Mouse (Mus musculus) kidney, adult 2 months (tissue): ENCODE data around the gene Glrx3. TPM values are rescaled to one million over a fixed set of nuclear protein-coding genes. Genes with fewer than 3 reads are reported as not detected.

Experiments used
- DNase-seq: peaks from one replicate; pipeline ENCODE4 v3.0.0; 2021
- H3K27ac ChIP-seq: fragments of 200-500 bp; 2 replicates; pipeline ENCODE4 v1.5.1; 2012; ENCODE audit warnings: low read depth, low read length, control low read depth, inconsistent platforms; ENCODE audit not compliant: insufficient read depth
- H3K27me3 ChIP-seq: fragments of 200-500 bp; replicated peaks from 2 replicates; pipeline ENCODE4 v1.6.1; 2012; ENCODE audit warnings: mild to moderate bottlenecking, moderate library complexity, low read length, inconsistent platforms; ENCODE audit not compliant: control insufficient read depth, insufficient read depth
- H3K36me3 ChIP-seq: fragments of 200-500 bp; 2 replicates; pipeline ENCODE4 v1.6.1; 2012; ENCODE audit warnings: mild to moderate bottlenecking, moderate library complexity, low read length, inconsistent platforms; ENCODE audit not compliant: control insufficient read depth, insufficient read depth
- H3K4me1 ChIP-seq: fragments of 200-500 bp; 2 replicates; pipeline ENCODE4 v1.6.1; 2011; ENCODE audit warnings: low read length; ENCODE audit not compliant: control insufficient read depth, insufficient read depth
- H3K4me3 ChIP-seq: fragments of 200-500 bp; 2 replicates; pipeline ENCODE4 v1.5.1; 2011; ENCODE audit warnings: mild to moderate bottlenecking, low read depth, low read length, control low read depth; ENCODE audit not compliant: insufficient read depth
- CTCF ChIP-seq: fragments of 200-500 bp; conservative IDR thresholded peaks from 2 replicates; pipeline ENCODE4 v1.5.1; 2011; ENCODE audit warnings: low read depth, mild to moderate bottlenecking, control low read depth, low read length, moderate library complexity, mixed read lengths; ENCODE audit not compliant: insufficient read depth, insufficient read length
- POLR2A ChIP-seq: fragments of 200-500 bp; IDR thresholded peaks from one replicate; pipeline ENCODE4 v1.6.1; 2011; ENCODE audit warnings: low read depth, low read length, control low read depth
- WGBS: fragments of 180-500 bp; shearing (Covaris S2); methylation state at CpG from one replicate; pipeline ENCODE4 v1.1.7; 2018; 5-methylcytosine and 5-hydroxymethylcytosine counted together
- polyA plus RNA-seq: library from polyadenylated mRNA; depleted of rRNA; stranded (reverse); fragments of >200 nt; gene quantifications from 2 replicates; pipeline ENCODE4 v1.2.3, GENCODE M21; 2012

Gene Glrx3
- polyA plus RNA-seq, 1 experiment = 101 TPM

- Histone ChIP-seq H3K4me1 (no peaks in the 10 kb centered on the region), H3K4me3 (peak within 1 kb of the TSS; percentile 71), H3K27me3 (no peaks in the 10 kb centered on the region), H3K36me3 (no peaks in the 10 kb centered on the region), H3K27ac (peak within 1 kb of the TSS; percentile 89)
- peak; percentile 98 for DNase-seq
- TF ChIP-seq CTCF = no peak
- TF ChIP-seq POLR2A = no peak
- under 1% methylated on average over 63 of the region's 63 CpGs for WGBS
Measured at GRCm38 (mm10) chr7:137410337-137411197, 26.8 kb upstream of the Glrx3 start, which contains the start of gene 9430038I01Rik. Gene 9430038I01Rik (minus strand): TSS chr7:137410762.

- 71% methylated on average over 8 of the region's 8 CpGs for WGBS
- TF ChIP-seq POLR2A = no peak
- TF ChIP-seq CTCF = no peak
- H3K4me1 ChIP-seq = no peaks in the 10 kb centered on the region
- no peaks in the 10 kb centered on the region for H3K36me3 ChIP-seq
- no peak for DNase-seq
- H3K27me3 ChIP-seq = no peaks in the 10 kb centered on the region
- H3K4me3 ChIP-seq = no peak overlapping the region
- H3K27ac ChIP-seq = no peak overlapping the region
Measured at GRCm38 (mm10) chr7:137414710-137415109, 22.7 kb upstream of the Glrx3 start.

GRCm38 (mm10) chr7:137420550-137420949, 16.9 kb upstream of the Glrx3 start:
- no peaks in the 10 kb centered on the region for H3K36me3 ChIP-seq
- no peak for DNase-seq
- TF ChIP-seq CTCF (no peak), POLR2A (no peak)
- WGBS = 82% methylated on average over 2 of the region's 2 CpGs
- no peaks in the 10 kb centered on the region for H3K4me1 ChIP-seq
- H3K4me3 ChIP-seq = no peak overlapping the region
- no peaks in the 10 kb centered on the region for H3K27me3 ChIP-seq
- no peak overlapping the region for H3K27ac ChIP-seq

- no peaks in the 10 kb centered on the region for H3K27me3 ChIP-seq
- H3K4me1 ChIP-seq = no peaks in the 10 kb centered on the region
- 94% methylated on average over 4 of the region's 4 CpGs for WGBS
- no peaks in the 10 kb centered on the region for H3K36me3 ChIP-seq
- no peak for TF ChIP-seq CTCF
- no peak for TF ChIP-seq POLR2A
- DNase-seq = no peak
- no peak overlapping the region for H3K27ac ChIP-seq
- no peak overlapping the region for H3K4me3 ChIP-seq
Measured at GRCm38 (mm10) chr7:137421236-137421635, 16.2 kb upstream of the Glrx3 start.

GRCm38 (mm10) chr7:137426693-137427092, 10.7 kb upstream of the Glrx3 start:
- WGBS = 60% methylated on average over 4 of the region's 4 CpGs
- no peak for DNase-seq
- Histone ChIP-seq H3K27me3 (no peaks in the 10 kb centered on the region), H3K4me3 (no peak overlapping the region), H3K36me3 (no peaks in the 10 kb centered on the region), H3K27ac (no peak overlapping the region), H3K4me1 (no peaks in the 10 kb centered on the region)
- TF ChIP-seq CTCF (no peak), POLR2A (no peak)

GRCm38 (mm10) chr7:137431769-137432603, 5.4 kb upstream of the Glrx3 start:
- TF ChIP-seq POLR2A (no peak), CTCF (no peak)
- no peaks in the 10 kb centered on the region for H3K36me3 ChIP-seq
- no peaks in the 10 kb centered on the region for H3K27me3 ChIP-seq
- H3K4me1 ChIP-seq = no peaks in the 10 kb centered on the region
- DNase-seq = peak; percentile 52
- no peak overlapping the region for H3K4me3 ChIP-seq
- no peak overlapping the region for H3K27ac ChIP-seq
- 41% methylated on average over 13 of the region's 13 CpGs for WGBS

- H3K27me3 ChIP-seq = no peaks in the 10 kb centered on the region
- WGBS = 70% methylated on average over 6 of the region's 6 CpGs
- TF ChIP-seq CTCF (no peak), POLR2A (no peak)
- H3K36me3 ChIP-seq = no peaks in the 10 kb centered on the region
- H3K4me1 ChIP-seq = 0 out of 2 replicates have a peak, but pooled peaks cover 3% of the 10 kb centered on the region
- no peak overlapping the region for H3K27ac ChIP-seq
- no peak for DNase-seq
- no peak overlapping the region for H3K4me3 ChIP-seq
Measured at GRCm38 (mm10) chr7:137436901-137437300, 513 bp upstream of the Glrx3 start.
